Mouse (Mus musculus) lung, postnatal 25 days (tissue): ENCODE results near the gene Ell2.
"Not testable (repeated sequence)": the region's sequence is repeated elsewhere in the genome, so short reads cannot be mapped to it uniquely, and the experiment has no call there.

Source experiments
- DNase-seq: peaks from one replicate; pipeline ENCODE4 v3.0.0; 2022; ENCODE audit warnings: low spot score

The Ell2 gene

GRCm38 (mm10) chr13:75706457-75706856 lies at the start of gene Ell2:
TSS of gene Ell2 (plus strand) at chr13:75706757.
- no peak for DNase-seq

- no peak for DNase-seq
These were observed 21.1 kb upstream of the Ell2 start for GRCm38 (mm10) chr13:75685438-75685837.

GRCm38 (mm10) chr13:75686995-75687394 lies 19.6 kb upstream of the Ell2 start:
- no peak for DNase-seq

- DNase-seq, result no peak
These were observed 14.9 kb upstream of the Ell2 start for GRCm38 (mm10) chr13:75691625-75692024.

GRCm38 (mm10) chr13:75693081-75693480 lies 13.5 kb upstream of the Ell2 start:
- DNase-seq, result no peak

- DNase-seq, result no peak
These were observed 3.7 kb upstream of the Ell2 start for GRCm38 (mm10) chr13:75702814-75703213.

- peak; percentile 97 for DNase-seq
These were observed 592 bp downstream of the Ell2 start for GRCm38 (mm10) chr13:75706882-75707816.

- peak; percentile 63 for DNase-seq
These were observed 1.5 kb downstream of the Ell2 start for GRCm38 (mm10) chr13:75707821-75708636.

GRCm38 (mm10) chr13:75708637-75709002 lies 2.1 kb downstream of the Ell2 start:
- no peak for DNase-seq

- no peak for DNase-seq
These were observed 2.6 kb downstream of the Ell2 start for GRCm38 (mm10) chr13:75709026-75709778.

- no peak for DNase-seq
These were observed 3.6 kb downstream of the Ell2 start for GRCm38 (mm10) chr13:75710152-75710551.

- DNase-seq, result not testable (repeated sequence)
These were observed 5.0 kb downstream of the Ell2 start for GRCm38 (mm10) chr13:75711517-75711916.

- not testable (repeated sequence) for DNase-seq
These were observed 6.0 kb downstream of the Ell2 start for GRCm38 (mm10) chr13:75712544-75712943.

GRCm38 (mm10) chr13:75714407-75714806 lies 7.8 kb downstream of the Ell2 start:
- no peak for DNase-seq

GRCm38 (mm10) chr13:75717638-75718302 lies 11.2 kb downstream of the Ell2 start:
- DNase-seq, result no peak

GRCm38 (mm10) chr13:75718376-75718775 lies 11.8 kb downstream of the Ell2 start:
- no peak for DNase-seq

- no peak for DNase-seq
These were observed 13.1 kb downstream of the Ell2 start for GRCm38 (mm10) chr13:75719645-75720044.

- no peak for DNase-seq
These were observed 20.2 kb downstream of the Ell2 start for GRCm38 (mm10) chr13:75726569-75727373.

- no peak for DNase-seq
These were observed 21.4 kb downstream of the Ell2 start for GRCm38 (mm10) chr13:75727932-75728331.

GRCm38 (mm10) chr13:75729834-75730233 lies 23.3 kb downstream of the Ell2 start:
- DNase-seq, result no peak

GRCm38 (mm10) chr13:75730717-75731116 lies 24.2 kb downstream of the Ell2 start:
- no peak for DNase-seq
